Mouse (Mus musculus): ENCODE results near the gene Dennd1a. TPM values are rescaled to one million over a fixed set of nuclear protein-coding genes. Genes with fewer than 3 reads are reported as not detected.

Dennd1a gene
- polyA plus RNA-seq, 1 experiment from 2014 or later: 10.3 TPM

- H3K4me2 ChIP-seq: no peak overlapping the region
- 95% methylated on average over 1 of the region's 1 CpGs for WGBS
- H3K4me3 ChIP-seq (replicated peaks): no peak overlapping the region
- H3K27me3 ChIP-seq (replicated peaks): no peaks in the 10 kb centered on the region
- no peak overlapping the region for H3K27ac ChIP-seq
- H3K36me3 ChIP-seq: no peaks in the 10 kb centered on the region
- no peaks in the 10 kb centered on the region for H3K9me3 ChIP-seq
- H3K9ac ChIP-seq: no peak overlapping the region
- no peaks in the 10 kb centered on the region for H3K4me1 ChIP-seq
- no peak for ATAC-seq (ENCODE audit: insufficient read depth, low FRiP score, low read depth)
Measured at GRCm38 (mm10) chr2:38159736-38160135, 127.5 kb downstream of the Dennd1a start.

GRCm38 (mm10) chr2:38157002-38157401 lies 130.2 kb downstream of the Dennd1a start:
- no peak for ATAC-seq (ENCODE audit: insufficient read depth, low FRiP score, low read depth)
- WGBS: 80% methylated on average over 1 of the region's 1 CpGs
- no peak overlapping the region for H3K27ac ChIP-seq
- H3K9me3 ChIP-seq: no peaks in the 10 kb centered on the region
- no peak overlapping the region for H3K9ac ChIP-seq
- no peak overlapping the region for H3K4me2 ChIP-seq
- no peak overlapping the region for H3K4me3 ChIP-seq (replicated peaks)
- H3K27me3 ChIP-seq (replicated peaks): no peaks in the 10 kb centered on the region
- no peaks in the 10 kb centered on the region for H3K36me3 ChIP-seq
- H3K4me1 ChIP-seq: no peaks in the 10 kb centered on the region

GRCm38 (mm10) chr2:38156001-38156400 lies 131.2 kb downstream of the Dennd1a start:
- WGBS: 61% methylated on average over 2 of the region's 2 CpGs
- H3K4me3 ChIP-seq (replicated peaks): no peak overlapping the region
- H3K9me3 ChIP-seq: no peaks in the 10 kb centered on the region
- H3K9ac ChIP-seq: no peak overlapping the region
- H3K4me1 ChIP-seq: no peaks in the 10 kb centered on the region
- H3K27ac ChIP-seq: no peak overlapping the region
- H3K36me3 ChIP-seq: no peaks in the 10 kb centered on the region
- ATAC-seq (ENCODE audit: insufficient read depth, low FRiP score, low read depth): no peak
- no peak overlapping the region for H3K4me2 ChIP-seq
- H3K27me3 ChIP-seq (replicated peaks): no peaks in the 10 kb centered on the region

- Histone ChIP-seq H3K4me1 (no peaks in the 10 kb centered on the region), H3K9me3 (no peaks in the 10 kb centered on the region), H3K4me2 (no peak overlapping the region), H3K27me3 (replicated peaks) (no peaks in the 10 kb centered on the region), H3K27ac (no peak overlapping the region), H3K9ac (no peak overlapping the region), H3K36me3 (no peaks in the 10 kb centered on the region), H3K4me3 (replicated peaks) (no peak overlapping the region)
- ATAC-seq (ENCODE audit: insufficient read depth, low FRiP score, low read depth): no peak
Measured at GRCm38 (mm10) chr2:38144831-38145230, 142.4 kb downstream of the Dennd1a start.

- H3K27ac ChIP-seq: no peak overlapping the region
- H3K9me3 ChIP-seq: no peaks in the 10 kb centered on the region
- H3K4me1 ChIP-seq: no peaks in the 10 kb centered on the region
- no peaks in the 10 kb centered on the region for H3K36me3 ChIP-seq
- H3K4me2 ChIP-seq: no peak overlapping the region
- H3K9ac ChIP-seq: no peak overlapping the region
- 54% methylated on average over 8 of the region's 8 CpGs for WGBS
- no peaks in the 10 kb centered on the region for H3K27me3 ChIP-seq (replicated peaks)
- no peak overlapping the region for H3K4me3 ChIP-seq (replicated peaks)
- ATAC-seq (ENCODE audit: insufficient read depth, low FRiP score, low read depth): no peak
Measured at GRCm38 (mm10) chr2:38144067-38144779, 143.0 kb downstream of the Dennd1a start.

- Histone ChIP-seq H3K27ac (no peak overlapping the region), H3K9ac (no peak overlapping the region), H3K9me3 (no peaks in the 10 kb centered on the region), H3K4me1 (no peaks in the 10 kb centered on the region), H3K4me3 (replicated peaks) (no peak overlapping the region), H3K4me2 (no peak overlapping the region), H3K27me3 (replicated peaks) (no peaks in the 10 kb centered on the region), H3K36me3 (no peaks in the 10 kb centered on the region)
- 65% methylated on average over 5 of the region's 5 CpGs for WGBS
- no peak for ATAC-seq (ENCODE audit: insufficient read depth, low FRiP score, low read depth)
Measured at GRCm38 (mm10) chr2:38142905-38143304, 144.3 kb downstream of the Dennd1a start.

GRCm38 (mm10) chr2:38142210-38142609 lies 145.0 kb downstream of the Dennd1a start:
- no peak overlapping the region for H3K4me2 ChIP-seq
- no peaks in the 10 kb centered on the region for H3K36me3 ChIP-seq
- no peak for ATAC-seq (ENCODE audit: insufficient read depth, low FRiP score, low read depth)
- no peak overlapping the region for H3K4me3 ChIP-seq (replicated peaks)
- no peaks in the 10 kb centered on the region for H3K4me1 ChIP-seq
- no peak overlapping the region for H3K27ac ChIP-seq
- no peaks in the 10 kb centered on the region for H3K9me3 ChIP-seq
- no peak overlapping the region for H3K9ac ChIP-seq
- H3K27me3 ChIP-seq (replicated peaks): no peaks in the 10 kb centered on the region
- WGBS: 38% methylated on average over 2 of the region's 2 CpGs

GRCm38 (mm10) chr2:38139536-38139935 lies 147.7 kb downstream of the Dennd1a start:
- Histone ChIP-seq H3K9me3 (no peaks in the 10 kb centered on the region), H3K9ac (no peak overlapping the region), H3K36me3 (no peaks in the 10 kb centered on the region), H3K27me3 (replicated peaks) (no peaks in the 10 kb centered on the region), H3K27ac (no peak overlapping the region), H3K4me3 (replicated peaks) (no peak overlapping the region), H3K4me1 (no peaks in the 10 kb centered on the region), H3K4me2 (no peak overlapping the region)
- ATAC-seq (ENCODE audit: insufficient read depth, low FRiP score, low read depth): no peak
- WGBS: 53% methylated on average over 3 of the region's 3 CpGs

GRCm38 (mm10) chr2:38137086-38137485 lies 150.1 kb downstream of the Dennd1a start:
- no peak for ATAC-seq (ENCODE audit: insufficient read depth, low FRiP score, low read depth)
- WGBS: 52% methylated on average over 5 of the region's 5 CpGs
- Histone ChIP-seq H3K9me3 (no peaks in the 10 kb centered on the region), H3K4me3 (replicated peaks) (no peak overlapping the region), H3K27me3 (replicated peaks) (no peaks in the 10 kb centered on the region), H3K27ac (no peak overlapping the region), H3K36me3 (no peaks in the 10 kb centered on the region), H3K9ac (no peak overlapping the region), H3K4me2 (no peak overlapping the region), H3K4me1 (no peaks in the 10 kb centered on the region)

- no peak overlapping the region for H3K4me3 ChIP-seq (replicated peaks)
- no peak overlapping the region for H3K27ac ChIP-seq
- WGBS: 67% methylated on average over 3 of the region's 3 CpGs
- no peak for ATAC-seq (ENCODE audit: insufficient read depth, low FRiP score, low read depth)
- no peaks in the 10 kb centered on the region for H3K9me3 ChIP-seq
- no peaks in the 10 kb centered on the region for H3K27me3 ChIP-seq (replicated peaks)
- no peaks in the 10 kb centered on the region for H3K4me1 ChIP-seq
- H3K4me2 ChIP-seq: no peak overlapping the region
- no peaks in the 10 kb centered on the region for H3K36me3 ChIP-seq
- no peak overlapping the region for H3K9ac ChIP-seq
Measured at GRCm38 (mm10) chr2:38135427-38135826, 151.8 kb downstream of the Dennd1a start.

- Histone ChIP-seq H3K4me3 (replicated peaks) (no peak overlapping the region), H3K36me3 (no peaks in the 10 kb centered on the region), H3K9me3 (no peaks in the 10 kb centered on the region), H3K27ac (no peak overlapping the region), H3K4me2 (no peak overlapping the region), H3K4me1 (no peaks in the 10 kb centered on the region), H3K27me3 (replicated peaks) (no peaks in the 10 kb centered on the region), H3K9ac (no peak overlapping the region)
- 83% methylated on average over 5 of the region's 5 CpGs for WGBS
- no peak for ATAC-seq (ENCODE audit: insufficient read depth, low FRiP score, low read depth)
Measured at GRCm38 (mm10) chr2:38133036-38133825, 154.0 kb downstream of the Dennd1a start.

- H3K4me3 ChIP-seq (replicated peaks): no peak overlapping the region
- H3K4me2 ChIP-seq: no peak overlapping the region
- ATAC-seq (ENCODE audit: insufficient read depth, low FRiP score, low read depth): no peak
- WGBS: 78% methylated on average over 1 of the region's 1 CpGs
- no peaks in the 10 kb centered on the region for H3K27me3 ChIP-seq (replicated peaks)
- no peaks in the 10 kb centered on the region for H3K9me3 ChIP-seq
- H3K36me3 ChIP-seq: no peaks in the 10 kb centered on the region
- no peaks in the 10 kb centered on the region for H3K4me1 ChIP-seq
- H3K9ac ChIP-seq: no peak overlapping the region
- no peak overlapping the region for H3K27ac ChIP-seq
Measured at GRCm38 (mm10) chr2:38132233-38132822, 154.9 kb downstream of the Dennd1a start.
